ENCODE assay signal across 11 mouse cellular contexts in the genomic region with DNA sequence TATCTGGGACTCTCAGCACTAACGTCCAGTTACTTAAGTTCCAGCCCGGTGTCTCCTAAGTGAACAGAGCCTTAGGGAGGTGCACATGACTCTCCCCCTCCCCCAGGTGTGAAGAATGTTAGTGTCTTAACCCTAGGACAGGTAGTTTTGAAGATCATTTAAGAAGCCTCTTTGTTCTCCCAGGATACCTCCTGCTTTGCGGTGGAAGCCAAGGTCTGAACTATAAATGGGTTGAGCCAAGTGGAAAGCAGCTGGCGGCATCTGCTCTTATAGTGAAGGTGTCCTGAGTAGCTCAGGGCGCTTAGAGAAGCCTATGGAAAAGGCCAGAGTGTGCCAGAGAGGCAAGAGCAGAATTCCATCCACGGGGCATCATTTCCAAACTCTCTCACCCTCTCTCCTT. TPM values are rescaled to one million over a fixed set of nuclear protein-coding genes. Genes with fewer than 3 reads are reported as not detected.
A peak's percentile ranks its signal among the peaks of the same experiment; 100 is the strongest.
DNase-seq lines count a peak whose midpoint lies in the region; ATAC-seq and TF ChIP-seq lines count a peak whose summit lies in the region.
"Had no signal": no experiment of that assay in that cellular context is flagged by ENCODE, and none has a peak within 500 bp of the region (broad histone marks: within the 10 kb centered on the region; RNA-seq: fewer than 3 reads in every experiment).

No protein-coding gene starts in this region.

- no peak overlapping the region for H3K4me3 ChIP-seq in kidney, embryonic 16.5 days (ENCODE audit: low read length)
- no peak overlapping the region for H3K4me3 ChIP-seq in heart, embryonic 15.5 days
- no peak overlapping the region for H3K4me3 ChIP-seq in midbrain, embryonic 13.5 days (replicated peaks)

- no peaks in the 10 kb centered on the region for H3K36me3 ChIP-seq in kidney, embryonic 16.5 days (ENCODE audit: insufficient read depth, low read length)
- H3K36me3 ChIP-seq in heart, embryonic 15.5 days = no peaks in the 10 kb centered on the region
- H3K36me3 ChIP-seq in midbrain, embryonic 13.5 days = no peaks in the 10 kb centered on the region

- WGBS in kidney, embryonic 16.5 days = 20% methylated on average over 6 of the region's 6 CpGs
- 21% methylated on average over 6 of the region's 6 CpGs for WGBS in heart, embryonic 15.5 days
- 4% methylated on average over 6 of the region's 6 CpGs for WGBS in midbrain, embryonic 13.5 days

- H3K9me3 ChIP-seq in kidney, embryonic 16.5 days (ENCODE audit: low read length) = no peaks in the 10 kb centered on the region; the same call in 1 of the 2 replicates
- no peaks in the 10 kb centered on the region for H3K9me3 ChIP-seq in heart, embryonic 15.5 days (replicated peaks)
- H3K9me3 ChIP-seq in midbrain, embryonic 13.5 days = no peaks in the 10 kb centered on the region

- no peak for TF ChIP-seq POLR2A in brain, embryonic 14.5 days (IDR thresholded peaks at IDR 0.05; ENCODE audit: borderline replicate concordance, extremely low read depth, insufficient read depth, insufficient read length, poor library complexity, severe bottlenecking)

- H3K9ac ChIP-seq in kidney, embryonic 16.5 days (replicated peaks; ENCODE audit: low read length) = no peak overlapping the region; the same call in 1 of the 2 replicates
- 0 out of 2 replicates have a peak overlapping the region, but pooled peaks have one; percentile 23 for H3K9ac ChIP-seq in heart, embryonic 15.5 days
- no peak overlapping the region for H3K9ac ChIP-seq in midbrain, embryonic 13.5 days (replicated peaks)

- H3K4me2 ChIP-seq in kidney, embryonic 16.5 days (replicated peaks; ENCODE audit: low read depth, low read length) = no peak overlapping the region
- peak overlapping the region; percentile 44 for H3K4me2 ChIP-seq in heart, embryonic 15.5 days
- peak overlapping the region; percentile 15; the same call in 1 of the 2 replicates for H3K4me2 ChIP-seq in midbrain, embryonic 13.5 days (replicated peaks)

- peaks cover 34% of the 10 kb centered on the region for H3K4me1 ChIP-seq in kidney, embryonic 16.5 days (ENCODE audit: insufficient read depth, low read length)
- H3K4me1 ChIP-seq in heart, embryonic 15.5 days (replicated peaks) = peaks cover 25% of the 10 kb centered on the region
- H3K4me1 ChIP-seq in midbrain, embryonic 13.5 days (replicated peaks) = peaks cover 32% of the 10 kb centered on the region

- ATAC-seq in kidney, embryonic 16.5 days (ENCODE audit: low FRiP score, low TSS enrichment) = no peak
- ATAC-seq in heart, embryonic 15.5 days (replicated peaks; ENCODE audit: insufficient number of reproducible peaks, insufficient read depth, low FRiP score, low read depth) = no peak
- ATAC-seq in midbrain, embryonic 13.5 days = no peak; the same call in 1 of the 2 replicates

- no peaks in the 10 kb centered on the region for H3K27me3 ChIP-seq in kidney, embryonic 16.5 days (ENCODE audit: insufficient read depth, low read length)
- 0 out of 2 replicates have a peak, but pooled peaks cover 3% of the 10 kb centered on the region for H3K27me3 ChIP-seq in heart, embryonic 15.5 days
- no peaks in the 10 kb centered on the region; the same call in 1 of the 2 replicates for H3K27me3 ChIP-seq in midbrain, embryonic 13.5 days

- no peak for DNase-seq in kidney, adult 18-20 months
- DNase-seq in brain, embryonic 14.5 days (ENCODE audit: low read depth) = peak; percentile 47
- DNase-seq in adrenal gland, postnatal 25 days = no peak
- no peak for DNase-seq in layer of hippocampus, adult 8-10 months (ENCODE audit: low spot score in 2 of 2)
- DNase-seq in adrenal gland, postnatal 4 days (ENCODE audit: low spot score in 2 of 2) = no peak
- DNase-seq: cerebellum, postnatal 25 days; gastrocnemius, postnatal 36 days had no signal

- peak overlapping the region; percentile 15; the same call in 1 of the 2 replicates for H3K27ac ChIP-seq in kidney, embryonic 16.5 days (ENCODE audit: low read length)
- H3K27ac ChIP-seq in heart, embryonic 15.5 days = no peak overlapping the region
- H3K27ac ChIP-seq in midbrain, embryonic 13.5 days = no peak overlapping the region

- TF ChIP-seq CTCF in brain, embryonic 14.5 days (IDR thresholded peaks at IDR 0.05; ENCODE audit: borderline replicate concordance, extremely low read depth, insufficient read depth, insufficient read length) = no peak

RNA-seq across cellular contexts. Expression of gene F2rl1, which starts 10.0 kb away (rescaled TPM):
- 11.1 and 11.6 TPM in 2 replicates for polyA plus RNA-seq in kidney, embryonic 16.5 days (2015; fragmentation: Nextera tagmentation; extraction: Ambion mirVana)
- 0.43 and 0.44 TPM in 2 replicates for polyA plus RNA-seq in brain, embryonic 14.5 days (2012; rRNA removed)
- 0.72 and 1.4 TPM in 2 replicates for polyA plus RNA-seq in heart, embryonic 15.5 days (2015; fragmentation: Nextera tagmentation; extraction: Ambion mirVana)
- 0.17 and 0.20 TPM in 2 replicates for polyA plus RNA-seq in midbrain, embryonic 13.5 days (2015; fragmentation: Nextera tagmentation; extraction: Ambion mirVana)
- total RNA-seq in adrenal gland, postnatal 25 days (2021) = 0.12 TPM in 1 of 2 replicates, not detected in the other
- under 1 TPM in 3 of 4 experiments, not detected in 1; 0.26 to 0.32 (median 0.29) TPM for total RNA-seq in layer of hippocampus, adult 8-10 months (2022)
- total RNA-seq in adrenal gland, postnatal 4 days (2021) = 1 to 10 TPM in 1 of 2 experiments, under 1 TPM in 1; 0.42 to 3.1 TPM

RNA-seq across cellular contexts. Expression of gene S100z, which starts 56.5 kb away (rescaled TPM):
- not detected in 2 replicates for polyA plus RNA-seq in kidney, embryonic 16.5 days (2015; fragmentation: Nextera tagmentation; extraction: Ambion mirVana)
- polyA plus RNA-seq in brain, embryonic 14.5 days (2012; rRNA removed) = not detected in 2 replicates
- not detected in 2 replicates for polyA plus RNA-seq in heart, embryonic 15.5 days (2015; fragmentation: Nextera tagmentation; extraction: Ambion mirVana)
- polyA plus RNA-seq in midbrain, embryonic 13.5 days (2015; fragmentation: Nextera tagmentation; extraction: Ambion mirVana) = not detected in 2 replicates
- not detected in 2 replicates for total RNA-seq in adrenal gland, postnatal 25 days (2021)
- not detected for total RNA-seq in layer of hippocampus, adult 8-10 months (2022)
- not detected for total RNA-seq in adrenal gland, postnatal 4 days (2021)
- total RNA-seq: left cerebral cortex, postnatal 14 days had no signal
